Mouse (Mus musculus): ENCODE results near the gene Saal1.
A peak's percentile ranks its signal among the peaks of the same experiment; 100 is the strongest.
"Not testable (repeated sequence)": the region's sequence is repeated elsewhere in the genome, so short reads cannot be mapped to it uniquely, and the experiment has no call there.

Gene Saal1

DNA sequence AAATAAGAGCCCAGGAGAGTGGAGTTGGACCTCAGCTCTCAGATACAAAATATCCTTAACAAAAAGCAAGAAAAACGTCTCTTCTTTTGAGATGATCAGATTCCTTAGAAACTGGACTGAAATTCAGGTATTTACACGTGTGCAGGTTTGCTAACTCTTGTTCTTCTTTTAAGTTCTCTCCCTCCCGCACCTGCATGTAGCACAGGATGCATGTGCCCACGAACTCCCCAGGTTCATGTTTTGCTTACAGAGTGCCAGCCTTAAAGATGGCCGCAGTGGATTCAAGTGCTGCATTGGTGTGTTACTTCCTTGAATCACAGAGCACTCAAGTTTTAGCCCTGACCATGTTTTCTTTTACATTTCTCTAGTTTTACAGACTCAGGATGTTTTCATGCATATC, 23.7 kb downstream of the Saal1 start:
- DNase-seq (ENCODE audit: low spot score): no peak

DNA sequence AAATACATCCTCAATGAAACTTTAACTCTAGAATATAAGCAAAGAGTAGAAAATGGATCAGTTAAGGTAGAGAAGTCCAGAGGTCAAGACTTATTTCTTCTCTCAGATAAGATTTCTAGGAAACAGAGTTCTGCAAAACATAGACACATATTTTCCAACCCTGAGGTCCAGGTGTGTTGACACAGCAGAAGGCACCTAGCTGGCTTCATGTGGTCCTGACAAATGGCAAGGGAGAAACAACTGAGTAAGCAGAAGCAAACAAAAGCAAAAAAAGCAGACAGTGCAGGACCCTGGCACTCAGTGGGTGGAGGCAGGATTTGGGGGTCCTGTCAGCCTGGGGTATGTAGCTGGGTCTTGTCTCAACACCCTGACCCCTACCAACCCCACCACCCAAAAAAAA, 29.7 kb downstream of the Saal1 start:
- DNase-seq (ENCODE audit: low spot score): no peak

DNA sequence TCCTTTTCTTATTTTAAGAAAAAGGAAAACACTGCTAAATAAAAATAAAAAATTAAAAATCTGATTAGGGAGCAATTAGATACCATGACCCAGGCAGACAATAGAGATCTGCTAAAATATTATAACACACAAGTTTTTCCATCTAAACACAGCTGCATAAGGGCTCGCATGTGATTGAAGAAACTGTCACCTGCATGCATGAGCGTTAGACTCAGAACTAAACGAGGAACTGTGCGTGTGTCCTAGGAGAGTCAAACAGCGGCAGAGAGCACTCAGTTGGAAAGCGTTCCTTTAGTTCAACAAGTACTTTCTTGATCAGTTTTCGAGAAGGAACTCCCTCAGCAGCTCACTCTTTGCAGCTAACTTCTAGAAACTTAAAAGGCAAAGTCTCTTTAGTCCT, 31.4 kb downstream of the Saal1 start:
- DNase-seq (ENCODE audit: low spot score): not testable (repeated sequence)

DNA sequence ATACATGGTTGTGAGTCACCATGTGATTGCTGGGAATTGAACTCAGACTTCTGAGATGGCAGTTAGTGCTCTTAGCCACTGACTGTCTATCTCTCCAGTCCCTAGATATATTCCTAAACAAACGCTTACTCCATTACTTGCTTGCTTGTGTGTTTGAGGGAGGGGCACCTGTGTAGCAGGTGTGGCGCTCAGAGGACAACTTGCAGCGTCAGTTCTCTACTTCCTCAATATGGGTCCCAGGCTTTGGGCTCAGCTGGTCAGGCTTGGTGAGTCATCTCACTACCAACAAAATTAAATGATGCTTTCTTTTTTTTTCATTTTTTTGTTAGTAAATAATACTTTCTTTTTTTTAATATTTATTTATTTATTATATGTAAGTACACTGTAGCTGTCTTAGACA, 32.1 kb downstream of the Saal1 start:
- DNase-seq (ENCODE audit: low spot score): no peak

DNA sequence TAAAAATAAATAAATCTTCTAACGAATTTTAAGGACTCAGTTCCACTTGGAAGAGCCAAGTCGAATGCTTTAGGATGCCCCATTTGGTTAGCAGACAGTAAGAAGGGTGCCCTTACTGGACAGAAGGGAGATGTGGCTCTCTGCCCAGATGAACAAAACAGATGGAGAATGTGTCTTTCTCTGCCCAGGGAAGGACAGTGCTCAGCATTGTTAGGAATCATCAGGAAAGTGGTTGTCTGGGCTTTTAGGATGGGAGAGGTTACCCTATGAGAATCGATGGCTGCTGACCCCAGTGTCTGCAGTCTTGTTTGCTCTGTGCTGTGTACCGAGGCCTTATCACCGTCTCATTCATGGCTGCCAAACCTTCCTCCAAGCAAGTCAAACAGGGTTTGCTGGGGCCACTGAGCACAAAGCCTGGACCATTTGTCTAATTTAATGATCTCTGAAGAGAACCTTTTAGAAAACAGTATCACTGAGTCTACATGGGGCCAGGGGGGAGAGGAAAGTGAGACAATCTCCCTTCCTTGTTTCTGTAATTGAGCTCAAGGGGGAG, 33.6 kb downstream of the Saal1 start:
- DNase-seq (ENCODE audit: low spot score): no peak

DNA sequence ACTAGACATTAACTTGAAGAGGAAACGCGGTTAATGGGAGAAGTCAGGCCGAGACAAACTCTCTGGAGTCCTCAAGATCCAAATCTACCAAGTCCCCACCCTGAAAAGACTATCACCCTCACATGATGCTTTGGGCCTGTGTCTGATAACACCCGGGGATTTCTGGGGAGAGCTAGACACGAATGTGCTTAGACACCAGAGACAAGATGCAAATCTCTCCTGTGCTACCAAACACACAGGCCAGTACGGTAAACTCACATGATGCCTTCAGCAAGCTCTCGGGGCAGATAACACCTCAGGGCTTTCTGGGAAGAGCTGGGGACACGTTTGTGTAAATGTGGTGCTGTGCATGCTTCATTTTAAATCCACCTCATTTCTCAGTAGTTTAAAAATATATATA, 34.6 kb downstream of the Saal1 start:
- DNase-seq (ENCODE audit: low spot score): no peak

DNA sequence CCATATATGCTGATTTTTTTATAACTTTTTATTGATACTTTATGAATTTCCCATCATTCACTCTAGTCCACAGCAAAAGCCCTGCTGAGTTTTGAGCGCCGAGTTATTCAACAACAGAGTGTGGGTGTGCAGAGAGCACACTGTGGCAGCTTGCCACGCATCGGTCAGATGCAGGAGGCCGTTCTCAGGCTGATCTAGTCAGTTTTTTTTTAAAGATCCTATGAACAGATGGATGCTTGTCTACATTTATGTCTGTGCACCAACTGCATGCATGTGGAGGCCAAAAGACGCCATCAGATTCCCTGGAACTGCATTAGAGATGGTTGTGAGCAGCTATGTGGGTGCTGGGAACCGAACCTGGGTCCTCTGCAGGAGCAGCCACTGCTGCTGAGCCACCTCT, 35.4 kb downstream of the Saal1 start:
- no peak for DNase-seq (ENCODE audit: low spot score)

DNA sequence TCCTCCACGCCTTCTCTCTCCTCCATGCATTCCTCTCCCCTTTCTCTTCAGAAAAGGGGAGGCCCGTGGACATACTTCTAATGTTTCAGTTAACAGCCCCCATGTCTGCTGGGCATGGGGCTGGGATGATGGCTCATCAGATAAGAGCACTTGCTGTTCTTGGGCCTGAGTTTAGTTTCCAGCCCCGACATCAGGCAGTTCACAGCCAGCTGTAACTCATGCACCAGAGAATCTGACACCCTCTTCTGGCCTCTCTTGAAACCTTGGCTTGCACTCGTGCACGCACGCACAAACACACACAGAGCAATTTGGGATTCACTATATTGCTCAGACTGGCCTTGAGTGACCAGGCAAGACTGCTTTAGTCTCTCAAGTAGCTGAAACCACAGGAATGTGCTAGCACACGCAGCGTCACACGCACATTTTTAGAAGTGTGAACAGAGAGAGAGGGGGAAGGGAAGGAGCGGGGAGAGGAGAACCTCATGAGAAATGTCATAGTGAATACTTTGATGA, 38.3 kb downstream of the Saal1 start, which contains the start of gene Tph1:
Tph1 (minus strand) TSS at position 378 of the 513 bp plus-strand sequence.
- no peak for DNase-seq (ENCODE audit: low spot score)

DNA sequence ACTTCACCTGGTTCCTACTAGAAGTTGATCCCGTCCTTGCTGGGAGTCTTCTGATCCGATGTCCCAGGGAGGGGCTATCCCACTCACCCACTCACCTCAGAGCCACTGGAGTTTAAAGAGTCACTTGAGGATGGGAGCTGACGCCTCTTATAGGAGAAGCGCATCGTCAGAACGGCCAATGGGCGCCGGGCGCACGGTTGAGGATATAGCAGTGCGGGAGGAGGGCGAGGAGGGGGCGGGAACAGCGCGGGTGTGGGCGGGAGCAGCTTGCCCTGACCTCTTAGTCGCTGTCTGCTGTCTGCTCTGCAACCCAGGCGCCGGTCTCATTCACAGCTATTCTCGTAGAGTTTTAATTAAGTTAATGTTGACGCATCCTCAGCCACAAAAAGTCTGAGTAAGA, 43.2 kb downstream of the Saal1 start:
- DNase-seq (ENCODE audit: low spot score): no peak

DNA sequence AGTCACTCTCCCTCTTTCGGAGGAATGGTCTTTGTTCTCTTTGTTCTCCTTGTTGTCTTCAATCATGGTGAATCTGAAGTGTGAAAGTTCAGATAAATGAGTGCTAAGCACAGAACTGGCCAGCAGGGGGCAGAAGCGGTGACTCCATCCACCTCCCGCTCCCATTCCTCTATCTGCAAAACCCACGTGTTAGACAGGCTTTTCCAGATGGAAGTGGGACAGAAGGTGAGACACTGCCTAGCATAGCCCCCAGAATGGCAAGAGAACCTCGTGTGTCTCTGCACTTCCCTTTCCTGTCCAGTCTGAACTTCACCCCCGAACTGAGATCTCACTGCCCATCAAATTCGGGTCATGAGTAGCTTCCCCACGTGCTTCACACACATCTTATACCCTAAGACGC, 45.2 kb downstream of the Saal1 start:
- DNase-seq (ENCODE audit: low spot score): no peak

DNA sequence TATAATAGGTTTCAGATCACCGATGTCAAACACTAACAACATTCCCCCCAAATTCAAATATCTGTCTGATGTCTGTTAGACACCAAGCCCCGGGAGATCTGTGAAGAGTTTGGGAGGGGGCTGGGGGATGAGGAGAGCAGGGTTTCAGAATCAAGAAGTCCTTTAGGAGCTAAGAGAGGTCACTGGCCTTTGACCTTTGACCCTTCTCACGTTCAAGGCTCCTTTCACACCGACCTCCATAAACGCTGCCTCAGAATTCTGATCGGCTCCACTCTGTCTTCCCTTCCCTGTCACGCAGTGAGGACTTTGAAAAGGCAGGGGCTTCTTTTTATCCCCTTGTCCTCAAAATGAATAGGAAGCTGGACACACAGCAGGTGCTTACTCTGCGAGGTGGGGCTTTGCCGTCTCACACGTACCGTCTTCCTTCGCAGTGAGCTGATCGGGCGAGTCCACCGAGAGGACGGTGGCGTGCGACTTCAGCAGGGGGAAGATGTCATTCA, 48.8 kb downstream of the Saal1 start:
- DNase-seq (ENCODE audit: low spot score): no peak

DNA sequence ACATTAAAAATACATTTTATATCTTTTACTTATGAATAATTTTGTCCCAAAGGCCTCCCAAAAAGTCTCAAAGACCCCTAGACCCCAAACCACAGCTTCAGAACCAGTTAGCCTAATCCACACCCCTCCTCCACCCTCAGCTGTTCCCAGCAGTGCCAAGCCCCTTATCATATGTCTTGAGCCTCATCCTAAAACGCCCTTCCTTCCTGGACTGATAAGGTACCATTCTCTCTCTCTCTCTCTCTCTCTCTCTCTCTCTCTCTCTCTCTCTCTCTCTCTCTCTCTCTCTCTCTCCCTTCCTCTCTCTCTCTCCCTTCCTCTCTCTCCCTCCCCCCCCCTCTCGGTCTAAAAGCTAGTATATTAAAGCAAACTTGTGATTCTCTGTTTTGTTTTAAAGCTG, 58.2 kb downstream of the Saal1 start:
- DNase-seq (ENCODE audit: low spot score): no peak

DNA sequence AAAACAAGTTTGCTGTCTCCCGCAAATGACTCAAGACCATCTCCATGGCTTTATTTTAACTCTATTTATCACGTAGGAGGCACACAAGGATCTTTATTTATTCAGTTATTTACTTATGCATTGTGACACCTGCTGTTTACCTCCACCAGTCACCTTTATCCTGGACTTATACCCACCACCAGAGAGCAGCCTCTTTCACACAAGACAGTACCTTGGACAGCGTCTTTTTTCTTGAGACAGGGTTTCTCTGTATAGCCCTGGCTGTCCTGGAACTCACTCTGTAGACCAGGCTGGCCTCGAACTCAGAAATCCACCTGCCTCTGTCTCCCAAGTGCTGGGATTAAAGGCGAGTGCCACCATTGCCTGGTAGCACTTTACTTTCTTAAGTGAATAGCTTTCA, 60.2 kb downstream of the Saal1 start:
- not testable (repeated sequence) for DNase-seq (ENCODE audit: low spot score)

DNA sequence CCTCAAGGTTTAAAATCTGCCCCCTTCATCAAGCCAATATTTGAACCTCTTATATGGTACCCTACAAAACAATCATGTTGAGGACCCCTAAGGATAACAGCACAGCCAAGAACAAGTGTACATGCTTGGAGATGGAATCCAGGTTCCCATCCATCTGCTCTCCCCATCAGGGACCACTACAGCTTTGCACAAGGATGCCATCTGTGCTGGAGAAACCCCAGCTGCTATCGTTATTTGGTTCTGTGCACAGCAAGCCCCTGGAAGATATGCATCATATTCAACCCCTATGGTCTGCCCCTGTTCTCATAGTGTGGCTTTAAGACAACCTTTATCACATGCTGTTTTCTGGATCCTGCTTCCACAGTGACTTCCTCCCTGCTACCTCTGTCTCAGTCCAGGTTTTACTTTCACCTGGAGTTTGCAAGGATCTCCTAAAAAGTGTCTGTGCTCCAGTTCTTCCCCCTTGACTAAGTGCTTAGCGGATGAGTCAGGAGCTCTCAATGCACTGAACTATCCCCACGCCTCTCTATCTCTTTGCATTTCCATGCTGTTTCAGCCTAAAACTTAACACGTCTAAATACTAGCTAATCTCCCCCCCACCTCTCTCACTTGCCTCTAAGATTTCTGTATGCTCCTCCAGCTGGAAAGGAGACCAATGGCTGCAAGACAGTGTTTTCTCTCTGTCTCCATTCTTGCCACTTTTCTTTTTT, 61.9 kb downstream of the Saal1 start:
- no peak for DNase-seq (ENCODE audit: low spot score)

DNA sequence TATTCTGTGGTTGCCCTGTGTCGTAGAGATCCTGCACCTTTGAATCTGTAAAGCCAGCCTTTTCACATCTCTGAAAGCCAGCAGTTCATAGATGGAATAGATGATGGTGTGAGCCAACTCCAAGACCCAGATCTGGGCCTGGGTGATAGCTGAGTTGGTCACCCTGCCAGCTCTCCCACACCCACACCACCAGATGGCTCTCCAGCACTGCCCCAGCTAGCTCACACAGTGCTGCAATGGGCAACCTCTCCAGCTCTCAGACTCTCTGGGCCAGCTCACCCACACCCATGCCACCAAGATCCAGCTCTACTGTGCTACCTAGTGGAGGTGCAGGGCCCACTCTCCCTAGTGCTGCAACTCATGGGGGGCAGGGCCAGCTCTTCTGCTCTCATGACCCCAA, 67.3 kb downstream of the Saal1 start:
- no peak for DNase-seq (ENCODE audit: low spot score)

DNA sequence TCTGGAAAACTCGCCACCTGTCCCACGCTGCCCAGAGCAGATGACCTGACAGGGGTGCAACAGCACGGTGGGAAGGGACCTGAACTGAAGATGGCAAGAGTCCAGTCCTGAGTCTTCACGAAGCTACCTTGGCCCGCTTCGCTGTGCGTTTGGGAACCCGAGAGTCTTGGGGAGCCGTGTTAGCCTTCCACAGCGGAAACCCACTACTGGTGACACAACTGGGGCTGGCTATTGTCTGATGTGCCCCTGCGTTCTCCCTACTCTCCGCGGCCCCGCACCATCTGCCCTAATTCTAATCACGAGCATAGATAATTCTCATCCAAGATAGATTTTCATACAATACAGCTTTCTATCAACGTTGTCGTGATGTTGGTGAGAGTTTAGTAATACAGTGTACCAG, 70.4 kb downstream of the Saal1 start:
- no peak for DNase-seq (ENCODE audit: low spot score)

DNA sequence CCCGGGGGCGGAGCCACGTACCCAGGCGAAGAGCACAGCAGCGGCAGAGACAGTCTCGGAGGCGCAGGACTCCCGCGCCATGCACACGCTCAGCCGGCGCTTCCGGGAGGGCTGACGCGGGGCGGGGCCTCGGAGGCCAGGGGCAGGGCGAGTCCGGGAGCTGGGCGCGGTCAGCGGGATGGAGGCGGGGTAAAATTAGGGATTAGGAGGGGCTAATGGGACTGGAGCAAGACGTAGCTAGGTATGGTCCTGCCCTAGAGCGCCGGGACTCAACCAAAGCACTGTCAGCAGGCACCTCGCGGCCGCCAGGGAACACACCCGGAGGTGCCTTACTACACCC, 70.8 kb downstream of the Saal1 start, which contains the start of gene Sergef:
Sergef (minus strand) TSS at position 116 of the 340 bp plus-strand sequence.
- peak; percentile 90 for DNase-seq (ENCODE audit: low spot score)

DNA sequence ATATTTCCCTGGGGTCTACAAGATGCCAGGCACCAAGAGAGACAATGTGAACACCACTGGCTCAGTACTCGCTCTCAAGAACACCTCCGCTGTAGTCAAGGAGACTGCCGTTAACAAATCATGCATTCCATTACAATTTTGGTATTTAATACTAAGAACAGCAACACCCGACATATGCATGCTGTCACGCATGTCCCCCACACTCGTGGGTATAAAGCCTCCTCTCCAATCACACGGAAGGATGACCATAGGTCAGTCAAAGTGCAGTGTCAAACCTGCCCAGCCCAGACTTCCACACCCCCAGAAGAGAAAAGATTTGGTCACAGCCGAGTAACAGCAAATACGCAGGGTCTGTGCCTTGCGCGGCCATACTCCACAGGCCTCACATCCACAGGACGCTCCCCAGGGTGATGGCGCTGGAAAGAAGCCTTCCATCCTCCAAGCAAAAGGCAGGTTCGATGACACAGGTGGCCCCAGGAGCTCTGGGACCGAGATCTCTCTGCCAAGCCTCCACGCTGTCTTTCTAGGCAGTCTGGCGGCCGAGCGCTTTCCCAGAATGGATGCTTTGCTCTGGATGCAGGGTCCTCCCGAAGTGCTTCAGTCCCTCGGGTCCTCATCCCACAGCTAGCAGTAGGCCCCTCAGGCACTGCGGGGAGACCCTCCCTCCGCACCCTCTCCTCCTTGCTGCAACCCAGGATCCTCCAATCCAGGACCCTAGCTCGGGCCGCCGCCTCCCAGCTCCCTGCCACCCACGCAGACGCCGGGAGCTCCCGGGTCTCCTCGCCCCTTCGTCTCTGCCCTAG, 71.4 kb downstream of the Saal1 start:
- no peak for DNase-seq (ENCODE audit: low spot score)

Measured in urinary bladder, postnatal 14 days (tissue).